Mouse (Mus musculus) E14TG2a.4 (cell line): ENCODE data around the gene Slc25a31.

Experiments
- CTCF ChIP-seq: conservative IDR thresholded peaks from 2 replicates; pipeline ENCODE4 v1.5.1; 2014; ENCODE audit warnings: low read length
- NANOG ChIP-seq: IDR thresholded peaks from 2 replicates; pipeline ENCODE4 v1.6.1; 2014; ENCODE audit warnings: borderline replicate concordance, low read length, mixed read lengths
- POU5F1 ChIP-seq: IDR thresholded peaks from 2 replicates; pipeline ENCODE4 v1.6.1; 2014; ENCODE audit warnings: low read length, borderline replicate concordance

- no peak for TF ChIP-seq POU5F1
- TF ChIP-seq CTCF = no peak
- TF ChIP-seq NANOG = no peak
These were observed 15.2 kb upstream of the Slc25a31 start for GRCm38 (mm10) chr3:40693435-40693834.
